Mouse (Mus musculus): ENCODE measurements around the gene Psmb7. TPM values are rescaled to one million over a fixed set of nuclear protein-coding genes. Genes with fewer than 3 reads are reported as not detected.

Gene Psmb7
- total and polyA plus RNA-seq, 3 experiments, result 129 to 247 (median 220) TPM

GRCm38 (mm10) chr2:38612596-38612995 lies 31.3 kb downstream of the Psmb7 start:
- intact Hi-C loops (cut with DNase I), result no loop called here
- peaks cover 7% of the 10 kb centered on the region for H3K36me3 ChIP-seq (ENCODE audit: control insufficient read depth, insufficient read depth, low read length)
- peaks cover 7% of the 10 kb centered on the region for H3K4me1 ChIP-seq (ENCODE audit: control insufficient read depth, insufficient read depth, low read length)
- WGBS, result 93% methylated on average over 6 of the region's 6 CpGs
- no peak overlapping the region for H3K9ac ChIP-seq (ENCODE audit: low read depth, low read length)
- TF ChIP-seq CTCF (IDR thresholded peaks at IDR 0.05) (no peak), EP300 (IDR thresholded peaks at IDR 0.05; ENCODE audit: insufficient read depth, low read depth, low read length) (no peak), POLR2A (IDR thresholded peaks at IDR 0.05; ENCODE audit: insufficient read depth, low read depth, low read length) (no peak)
- no peaks in the 10 kb centered on the region for H3K27me3 ChIP-seq (ENCODE audit: control insufficient read depth, insufficient read depth, low read length)
- no peak overlapping the region for H3K27ac ChIP-seq
- no peak overlapping the region for H3K4me3 ChIP-seq
- no peak for DNase-seq
- H3K79me2 ChIP-seq (replicated peaks; ENCODE audit: control insufficient read depth, insufficient read depth, low read length), result no peaks in the 10 kb centered on the region; the same call in 1 of the 2 replicates

GRCm38 (mm10) chr2:38610161-38610560 lies 33.7 kb downstream of the Psmb7 start:
- peaks cover 5% of the 10 kb centered on the region for H3K4me1 ChIP-seq (ENCODE audit: control insufficient read depth, insufficient read depth, low read length)
- H3K27ac ChIP-seq, result no peak overlapping the region
- H3K27me3 ChIP-seq (ENCODE audit: control insufficient read depth, insufficient read depth, low read length), result no peaks in the 10 kb centered on the region
- H3K79me2 ChIP-seq (replicated peaks; ENCODE audit: control insufficient read depth, insufficient read depth, low read length), result no peaks in the 10 kb centered on the region
- no peak overlapping the region for H3K9ac ChIP-seq (ENCODE audit: low read depth, low read length)
- H3K36me3 ChIP-seq (ENCODE audit: control insufficient read depth, insufficient read depth, low read length), result peaks cover 7% of the 10 kb centered on the region
- DNase-seq, result no peak
- 74% methylated on average over 2 of the region's 2 CpGs for WGBS
- no peak overlapping the region for H3K4me3 ChIP-seq
- TF ChIP-seq EP300 (IDR thresholded peaks at IDR 0.05; ENCODE audit: insufficient read depth, low read depth, low read length), result no peak
- no peak for TF ChIP-seq POLR2A (IDR thresholded peaks at IDR 0.05; ENCODE audit: insufficient read depth, low read depth, low read length)
- no peak for TF ChIP-seq CTCF (IDR thresholded peaks at IDR 0.05)
- intact Hi-C loops (cut with DNase I), result no loop called here

GRCm38 (mm10) chr2:38609310-38609709 lies 34.6 kb downstream of the Psmb7 start:
- WGBS, result 83% methylated on average over 11 of the region's 11 CpGs
- Histone ChIP-seq H3K36me3 (ENCODE audit: control insufficient read depth, insufficient read depth, low read length) (peaks cover 7% of the 10 kb centered on the region), H3K27ac (no peak overlapping the region), H3K4me1 (ENCODE audit: control insufficient read depth, insufficient read depth, low read length) (peaks cover 5% of the 10 kb centered on the region), H3K9ac (ENCODE audit: low read depth, low read length) (no peak overlapping the region), H3K79me2 (replicated peaks; ENCODE audit: control insufficient read depth, insufficient read depth, low read length) (no peaks in the 10 kb centered on the region), H3K4me3 (no peak overlapping the region), H3K27me3 (ENCODE audit: control insufficient read depth, insufficient read depth, low read length) (no peaks in the 10 kb centered on the region)
- no peak for DNase-seq
- intact Hi-C loops (cut with DNase I), result no loop called here
- TF ChIP-seq EP300 (IDR thresholded peaks at IDR 0.05; ENCODE audit: insufficient read depth, low read depth, low read length), result no peak
- TF ChIP-seq CTCF (IDR thresholded peaks at IDR 0.05), result no peak
- no peak for TF ChIP-seq POLR2A (IDR thresholded peaks at IDR 0.05; ENCODE audit: insufficient read depth, low read depth, low read length)

- intact Hi-C loops (cut with DNase I), result no loop called here
- 63% methylated on average over 5 of the region's 5 CpGs for WGBS
- Histone ChIP-seq H3K4me1 (ENCODE audit: control insufficient read depth, insufficient read depth, low read length) (peaks cover 5% of the 10 kb centered on the region), H3K27ac (no peak overlapping the region), H3K27me3 (ENCODE audit: control insufficient read depth, insufficient read depth, low read length) (no peaks in the 10 kb centered on the region), H3K9ac (ENCODE audit: low read depth, low read length) (no peak overlapping the region), H3K79me2 (replicated peaks; ENCODE audit: control insufficient read depth, insufficient read depth, low read length) (no peaks in the 10 kb centered on the region), H3K36me3 (ENCODE audit: control insufficient read depth, insufficient read depth, low read length) (peaks cover 7% of the 10 kb centered on the region), H3K4me3 (no peak overlapping the region)
- no peak for DNase-seq
- TF ChIP-seq EP300 (IDR thresholded peaks at IDR 0.05; ENCODE audit: insufficient read depth, low read depth, low read length), result no peak
- no peak for TF ChIP-seq CTCF (IDR thresholded peaks at IDR 0.05)
- TF ChIP-seq POLR2A (IDR thresholded peaks at IDR 0.05; ENCODE audit: insufficient read depth, low read depth, low read length), result no peak
Measured at GRCm38 (mm10) chr2:38608831-38609309, 35.0 kb downstream of the Psmb7 start.

GRCm38 (mm10) chr2:38607716-38608115 lies 36.2 kb downstream of the Psmb7 start:
- no peaks in the 10 kb centered on the region for H3K79me2 ChIP-seq (replicated peaks; ENCODE audit: control insufficient read depth, insufficient read depth, low read length)
- intact Hi-C loops (cut with DNase I), result no loop called here
- DNase-seq, result no peak
- WGBS, result 70% methylated on average over 1 of the region's 1 CpGs
- H3K27ac ChIP-seq, result no peak overlapping the region
- H3K9ac ChIP-seq (ENCODE audit: low read depth, low read length), result no peak overlapping the region
- no peak overlapping the region for H3K4me3 ChIP-seq
- H3K27me3 ChIP-seq (ENCODE audit: control insufficient read depth, insufficient read depth, low read length), result no peaks in the 10 kb centered on the region
- H3K4me1 ChIP-seq (ENCODE audit: control insufficient read depth, insufficient read depth, low read length), result peaks cover 5% of the 10 kb centered on the region
- peaks cover 3% of the 10 kb centered on the region for H3K36me3 ChIP-seq (ENCODE audit: control insufficient read depth, insufficient read depth, low read length)
- TF ChIP-seq EP300 (IDR thresholded peaks at IDR 0.05; ENCODE audit: insufficient read depth, low read depth, low read length), result no peak
- TF ChIP-seq POLR2A (IDR thresholded peaks at IDR 0.05; ENCODE audit: insufficient read depth, low read depth, low read length), result no peak
- no peak for TF ChIP-seq CTCF (IDR thresholded peaks at IDR 0.05)

- TF ChIP-seq CTCF (IDR thresholded peaks at IDR 0.05), result no peak
- no peak for TF ChIP-seq POLR2A (IDR thresholded peaks at IDR 0.05; ENCODE audit: insufficient read depth, low read depth, low read length)
- TF ChIP-seq EP300 (IDR thresholded peaks at IDR 0.05; ENCODE audit: insufficient read depth, low read depth, low read length), result no peak
- no peak overlapping the region for H3K4me3 ChIP-seq
- DNase-seq, result no peak
- no peaks in the 10 kb centered on the region for H3K27me3 ChIP-seq (ENCODE audit: control insufficient read depth, insufficient read depth, low read length)
- H3K4me1 ChIP-seq (ENCODE audit: control insufficient read depth, insufficient read depth, low read length), result no peaks in the 10 kb centered on the region
- no peaks in the 10 kb centered on the region; the same call in none of the 2 replicates for H3K36me3 ChIP-seq (ENCODE audit: control insufficient read depth, insufficient read depth, low read length)
- intact Hi-C loops (cut with DNase I), result no loop called here
- peaks cover 4% of the 10 kb centered on the region; the same call in 1 of the 2 replicates for H3K79me2 ChIP-seq (replicated peaks; ENCODE audit: control insufficient read depth, insufficient read depth, low read length)
- H3K27ac ChIP-seq, result no peak overlapping the region
- no peak overlapping the region for H3K9ac ChIP-seq (ENCODE audit: low read depth, low read length)
Measured at GRCm38 (mm10) chr2:38600842-38601241, 43.0 kb downstream of the Psmb7 start.
